Mouse (Mus musculus) embryonic stem cell, embryonic (primary cell): ENCODE results near the gene Gm49027.

Source experiments
- CTCF ChIA-PET, 4 experiments: fragments of 300-600 bp in 2 of 4; fragments of 350-600 bp in 2 of 4; sonication (Branson Sonifier 250); formaldehyde crosslinking; loops; one replicate each; lab custom pipeline; 2022; ENCODE audit warnings: inconsistent platforms in 2 of 4; lab: Charles Lee
- POLR2A ChIA-PET, 4 experiments: fragments of 300-600 bp in 2 of 4; fragments of 350-600 bp in 2 of 4; sonication (Branson Sonifier 250); formaldehyde crosslinking; loops; one replicate each; lab custom pipeline; 2022; ENCODE audit warnings: antibody characterized with exemption in 4 of 4, inconsistent platforms in 1 of 4; lab: Charles Lee

Gm49027 gene

GRCm38 (mm10) chr5:123514871-123515270 is 10.4 kb downstream of the Gm49027 start:
- CTCF ChIA-PET: interaction anchor here in 2 of 4 experiments (0.7 to 1.3 kb wide), 3 partner anchors 105 to 1065 kb away, joined by 3 to 6 read pairs (median 6); no protein-coding TSS in a partner anchor
- POLR2A ChIA-PET: interaction anchor here in 3 of 4 experiments (1.4 to 1.7 kb wide), 3 partner anchors 9 kb away, joined by 3 to 5 read pairs (median 4); partner anchors contain the start of gene Diablo (in 3 of the 3)

- ChIA-PET CTCF (interaction anchor here (0.5 to 1.7 kb wide), 11 partner anchors 13 to 362 kb away, joined by 3 to 6 read pairs (median 3); partner anchors contain the start of genes Wdr66 (in 2 of the 4), Diablo (in 1 of the 4) and Gm49027 (in 1 of the 4)), POLR2A (interaction anchor here (0.5 to 7.3 kb wide), 20 partner anchors 9 to 567 kb away, joined by 3 to 72 read pairs (median 4); partner anchors contain the start of genes Diablo (in 4 of the 4) and Gm49027 (in 2 of the 4))
Measured at GRCm38 (mm10) chr5:123512102-123512501, 13.2 kb downstream of the Gm49027 start.

- CTCF ChIA-PET: interaction anchor here (0.9 to 1.7 kb wide), 9 partner anchors 10 to 361 kb away, joined by 3 to 10 read pairs (median 4); partner anchors contain the start of genes Wdr66 (in 2 of the 4), Diablo (in 1 of the 4) and Gm49027 (in 1 of the 4)
Measured at GRCm38 (mm10) chr5:123511426-123511825, 13.9 kb downstream of the Gm49027 start.

GRCm38 (mm10) chr5:123510160-123510559 is 15.1 kb downstream of the Gm49027 start, which contains the start of gene B3gnt4:
TSS of gene B3gnt4 (plus strand) at chr5:123510460.
- POLR2A ChIA-PET: interaction anchor here in 2 of 4 experiments (1.0 to 7.3 kb wide), 6 partner anchors 11 to 100 kb away, joined by 3 to 72 read pairs (median 4); partner anchors contain the start of genes Diablo (in 2 of the 2) and Gm49027 (in 1 of the 2)
- CTCF ChIA-PET: interaction anchor here in 1 of 4 experiments (1.0 kb wide), 1 partner anchor 10 kb away, joined by 3 read pairs; no protein-coding TSS in a partner anchor

More at GRCm38 (mm10) chr5:123511426-123511825, 13.9 kb downstream of the Gm49027 start:
- POLR2A ChIA-PET: interaction anchor here (0.8 to 7.3 kb wide), 13 partner anchors 9 to 166 kb away, joined by 3 to 72 read pairs (median 5); partner anchors contain the start of genes Diablo (in 4 of the 4) and Gm49027 (in 2 of the 4)

GRCm38 (mm10) chr5:123508921-123509320 is 16.4 kb downstream of the Gm49027 start:
- CTCF ChIA-PET: interaction anchor here in 2 of 4 experiments (0.9 to 1.7 kb wide), 7 partner anchors 15 to 1269 kb away, joined by 3 to 11 read pairs (median 3); partner anchors contain the start of gene Diablo (in 1 of the 2)

GRCm38 (mm10) chr5:123507936-123508723 is 17.2 kb downstream of the Gm49027 start:
- POLR2A ChIA-PET: interaction anchor here (0.5 to 7.3 kb wide), 33 partner anchors 8 to 376 kb away, joined by 3 to 72 read pairs (median 4); partner anchors contain the start of genes Diablo (in 3 of the 4), Gm49027 (in 2 of the 4), Mlxip (in 2 of the 4) and Vps33a (in 2 of the 4)
- CTCF ChIA-PET: interaction anchor here in 3 of 4 experiments (0.6 to 1.7 kb wide), 20 partner anchors 8 to 1269 kb away, joined by 3 to 11 read pairs (median 3); partner anchors contain the start of genes Diablo (in 1 of the 3), Il31 (in 1 of the 3), Lrrc43 (in 1 of the 3) and Mlxip (in 1 of the 3)

More at GRCm38 (mm10) chr5:123508921-123509320, 16.4 kb downstream of the Gm49027 start:
- POLR2A ChIA-PET: interaction anchor here in 3 of 4 experiments (0.5 to 7.3 kb wide), 18 partner anchors 9 to 436 kb away, joined by 3 to 72 read pairs (median 5); partner anchors contain the start of genes Diablo (in 2 of the 3), Gm49027 (in 2 of the 3), Vps33a (in 2 of the 3) and Mlxip (in 1 of the 3)

GRCm38 (mm10) chr5:123501973-123502372 is 23.3 kb downstream of the Gm49027 start:
- CTCF ChIA-PET: no interaction called here
- POLR2A ChIA-PET: interaction anchor here in 1 of 4 experiments (1.1 kb wide), 1 partner anchor 10 kb away, joined by 3 read pairs; no protein-coding TSS in a partner anchor

GRCm38 (mm10) chr5:123499717-123500116 is 25.6 kb downstream of the Gm49027 start:
- CTCF ChIA-PET: interaction anchor here (0.5 to 3.5 kb wide), 21 partner anchors 8 to 1407 kb away, joined by 3 to 14 read pairs (median 4); partner anchors contain the start of genes B3gnt4 (in 1 of the 4), Diablo (in 1 of the 4), Il31 (in 1 of the 4) and Lrrc43 (in 1 of the 4)
- POLR2A ChIA-PET: interaction anchor here in 3 of 4 experiments (0.6 to 3.3 kb wide), 8 partner anchors 8 to 1410 kb away, joined by 3 to 11 read pairs (median 5); partner anchors contain the start of gene B3gnt4 (in 1 of the 3)

- POLR2A ChIA-PET: interaction anchor here (0.5 to 1.2 kb wide), 5 partner anchors 9 to 1409 kb away, joined by 3 to 5 read pairs (median 3); no protein-coding TSS in a partner anchor
- CTCF ChIA-PET: interaction anchor here in 3 of 4 experiments (0.6 to 1.2 kb wide), 5 partner anchors 10 to 256 kb away, joined by 3 to 11 read pairs (median 5); no protein-coding TSS in a partner anchor
Measured at GRCm38 (mm10) chr5:123489935-123490334, 35.4 kb downstream of the Gm49027 start.

GRCm38 (mm10) chr5:123489112-123489785 is 36.0 kb downstream of the Gm49027 start, which contains the start of the genes Lrrc43 and Il31:
TSS of gene Lrrc43 (plus strand) at chr5:123489305.
TSS of gene Il31 (minus strand) at chr5:123489489.
- CTCF ChIA-PET: interaction anchor here in 3 of 4 experiments (0.6 to 1.2 kb wide), 6 partner anchors 11 to 256 kb away, joined by 3 to 11 read pairs (median 3); no protein-coding TSS in a partner anchor
- POLR2A ChIA-PET: interaction anchor here (0.5 to 1.2 kb wide), 6 partner anchors 9 to 1409 kb away, joined by 3 to 5 read pairs (median 3); no protein-coding TSS in a partner anchor

GRCm38 (mm10) chr5:123487659-123488395 is 37.5 kb downstream of the Gm49027 start:
- POLR2A ChIA-PET: interaction anchor here in 2 of 4 experiments (0.7 kb wide), 4 partner anchors 12 to 366 kb away, joined by 3 to 7 read pairs (median 4); no protein-coding TSS in a partner anchor
- CTCF ChIA-PET: interaction anchor here in 2 of 4 experiments (0.5 to 0.7 kb wide), 2 partner anchors 115 to 238 kb away, joined by 3 read pairs; no protein-coding TSS in a partner anchor

- ChIA-PET CTCF (interaction anchor here in 2 of 4 experiments (0.6 to 0.7 kb wide), 2 partner anchors 207 to 215 kb away, joined by 3 read pairs; no protein-coding TSS in a partner anchor), POLR2A (no interaction called here)
Measured at GRCm38 (mm10) chr5:123473817-123474216, 51.5 kb downstream of the Gm49027 start.

- CTCF ChIA-PET: interaction anchor here in 2 of 4 experiments (0.5 to 1.1 kb wide), 5 partner anchors 28 to 474 kb away, joined by 3 to 5 read pairs (median 3); no protein-coding TSS in a partner anchor
- POLR2A ChIA-PET: interaction anchor here in 3 of 4 experiments (0.5 to 1.9 kb wide), 3 partner anchors 15 to 118 kb away, joined by 3 to 4 read pairs (median 4); no protein-coding TSS in a partner anchor
Measured at GRCm38 (mm10) chr5:123470784-123471400, 54.4 kb downstream of the Gm49027 start.

GRCm38 (mm10) chr5:123464638-123465037 is 60.6 kb downstream of the Gm49027 start:
- CTCF ChIA-PET: no interaction called here
- POLR2A ChIA-PET: interaction anchor here in 1 of 4 experiments (1.1 kb wide), 1 partner anchor 16 kb away, joined by 3 read pairs; no protein-coding TSS in a partner anchor
